Mouse (Mus musculus) myocyte (in vitro differentiated cells): ENCODE data around the gene Spata5.

Source experiments
- TCF12 ChIP-seq: IDR thresholded peaks from one replicate; pipeline ENCODE4 v1.6.1; 2011; ENCODE audit warnings: mild to moderate bottlenecking, control low read depth; ENCODE audit not compliant: poor library complexity, insufficient read depth, severe bottlenecking
- USF1 ChIP-seq: IDR thresholded peaks from one replicate; pipeline ENCODE4 v1.6.1; 2011; ENCODE audit warnings: low read depth, mild to moderate bottlenecking, control low read depth, moderate library complexity

DNA sequence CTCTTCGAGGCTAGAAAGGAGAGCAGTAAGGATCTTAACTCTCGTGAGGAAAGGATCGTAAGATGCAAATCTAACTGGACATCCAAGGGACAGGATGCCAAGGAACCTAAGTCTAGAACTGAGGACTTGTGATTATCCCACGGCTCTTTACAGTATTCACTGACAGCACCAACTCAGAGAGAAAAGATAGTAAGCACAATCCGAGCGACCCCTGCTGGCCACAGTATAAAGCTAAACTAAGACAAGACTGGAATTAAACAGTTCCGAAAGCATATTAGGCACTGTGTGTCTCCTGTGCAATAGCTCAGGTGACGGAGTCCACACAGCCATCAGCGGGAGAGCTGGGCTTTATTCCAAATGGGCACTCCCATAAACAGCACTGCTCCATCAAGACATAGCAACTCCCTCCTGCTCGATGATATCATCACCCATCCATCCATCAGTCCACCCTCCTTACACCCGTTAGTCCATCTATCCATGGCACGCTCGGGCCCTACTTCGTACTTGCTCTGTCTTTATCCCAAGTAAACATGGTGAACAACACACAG, 5.2 kb upstream of the Spata5 start:
- TF ChIP-seq TCF12 (no peak), USF1 (no peak)
